Mouse (Mus musculus): ENCODE results near the gene Tnnt1. TPM values are rescaled to one million over a fixed set of nuclear protein-coding genes. Genes with fewer than 3 reads are reported as not detected.
"Not testable (repeated sequence)": the region's sequence is repeated elsewhere in the genome, so short reads cannot be mapped to it uniquely, and the experiment has no call there.

Gene Tnnt1
- total and polyA plus RNA-seq, 2 experiments from 2014 or later: 2.9 to 3.5 TPM

DNA sequence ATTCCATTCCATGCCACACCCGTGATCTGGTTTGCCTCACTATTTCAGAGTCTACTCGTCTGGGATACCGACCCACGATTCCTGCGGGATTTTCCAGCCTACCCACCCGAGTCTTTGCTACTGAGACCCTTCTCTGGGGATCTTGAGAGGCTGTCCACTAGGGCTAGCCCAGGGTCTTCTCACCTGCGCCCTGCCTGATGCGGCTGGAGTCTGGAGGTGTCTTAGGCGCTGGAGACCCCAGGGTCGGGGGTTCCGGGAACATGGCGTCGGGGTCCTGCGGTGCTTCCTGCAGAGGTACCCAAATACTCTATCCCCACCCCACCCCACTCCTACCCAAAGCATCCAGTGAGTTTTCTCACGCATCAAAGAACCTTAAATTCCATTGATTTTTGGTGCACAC lies 29.9 kb upstream of the Tnnt1 start:
- no peak for TF ChIP-seq CTCF (IDR thresholded peaks at IDR 0.05; ENCODE audit: low read depth)
- Histone ChIP-seq H3K9me3 (ENCODE audit: low read length) (no peaks in the 10 kb centered on the region), H3K4me1 (ENCODE audit: insufficient read depth, low read length) (peaks cover 5% of the 10 kb centered on the region; the same call in 1 of the 2 replicates), H3K27me3 (ENCODE audit: insufficient read depth, low read length) (no peaks in the 10 kb centered on the region), H3K27ac (peak overlapping the region; percentile 86), H3K36me3 (ENCODE audit: insufficient read depth, low read length) (0 out of 2 replicates have a peak, but pooled peaks cover 6% of the 10 kb centered on the region), H3K9ac (replicated peaks; ENCODE audit: low read length) (peak overlapping the region; percentile 53), H3K4me2 (ENCODE audit: low read depth, low read length) (peak overlapping the region; percentile 74), H3K4me3 (ENCODE audit: low read length) (peak overlapping the region; percentile 41)
- 51% methylated on average over 15 of the region's 15 CpGs for WGBS
- ATAC-seq (peak; percentile 13), DNase-seq (ENCODE audit: low spot score) (no peak)

DNA sequence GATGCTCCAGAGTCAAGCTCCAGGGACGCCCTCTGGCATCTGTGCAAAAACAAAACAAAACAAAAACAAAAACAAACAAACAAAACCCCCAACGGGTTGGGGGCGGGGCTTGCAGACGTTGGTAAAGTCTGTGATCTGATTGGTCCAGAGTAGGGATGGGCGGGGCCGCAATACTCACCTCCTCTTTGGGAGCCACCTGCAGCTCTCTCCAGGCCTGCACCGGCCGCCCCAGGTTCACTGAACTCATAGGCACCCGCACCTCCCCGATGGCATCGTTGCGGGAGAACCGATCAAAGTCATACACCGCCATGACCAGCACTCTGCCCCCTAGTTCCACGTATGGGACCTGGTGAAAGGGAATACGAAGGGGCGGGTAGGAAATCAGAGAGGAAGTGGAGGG lies 25.8 kb upstream of the Tnnt1 start:
- Histone ChIP-seq H3K36me3 (ENCODE audit: insufficient read depth, low read length) (0 out of 2 replicates have a peak, but pooled peaks cover 10% of the 10 kb centered on the region), H3K27me3 (ENCODE audit: insufficient read depth, low read length) (no peaks in the 10 kb centered on the region), H3K27ac (no peak overlapping the region), H3K9me3 (ENCODE audit: low read length) (no peaks in the 10 kb centered on the region), H3K4me1 (ENCODE audit: insufficient read depth, low read length) (peaks cover 5% of the 10 kb centered on the region; the same call in 1 of the 2 replicates), H3K9ac (replicated peaks; ENCODE audit: low read length) (no peak overlapping the region), H3K4me3 (ENCODE audit: low read length) (no peak overlapping the region), H3K4me2 (ENCODE audit: low read depth, low read length) (no peak overlapping the region)
- 42% methylated on average over 17 of the region's 17 CpGs for WGBS
- no peak for ATAC-seq
- no peak for TF ChIP-seq CTCF (IDR thresholded peaks at IDR 0.05; ENCODE audit: low read depth)
- DNase-seq (ENCODE audit: low spot score): no peak

DNA sequence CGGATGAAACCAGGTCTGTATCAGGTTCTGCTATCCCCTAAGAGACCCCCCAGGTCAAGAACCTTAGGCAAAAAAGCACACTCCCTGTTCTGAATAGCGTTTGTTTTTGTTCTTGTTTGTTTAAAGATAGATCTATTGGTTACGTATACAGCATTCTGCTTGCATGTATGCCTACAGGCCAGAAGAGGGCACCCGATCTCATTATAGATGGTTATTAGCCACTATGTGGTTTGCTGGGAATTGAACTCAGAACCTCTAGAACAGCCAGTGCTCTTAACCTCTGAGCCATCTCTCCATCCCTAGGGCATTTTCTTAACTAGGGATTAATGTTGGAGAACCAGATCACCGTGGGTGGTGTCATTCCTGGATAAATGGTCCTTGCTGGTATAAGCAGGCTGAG lies 25.2 kb upstream of the Tnnt1 start:
- peak; percentile 20 for TF ChIP-seq CTCF (IDR thresholded peaks at IDR 0.05; ENCODE audit: low read depth)
- H3K9ac ChIP-seq (replicated peaks; ENCODE audit: low read length): no peak overlapping the region
- no peaks in the 10 kb centered on the region for H3K9me3 ChIP-seq (ENCODE audit: low read length)
- H3K27ac ChIP-seq: no peak overlapping the region
- no peak for ATAC-seq
- no peaks in the 10 kb centered on the region for H3K27me3 ChIP-seq (ENCODE audit: insufficient read depth, low read length)
- H3K4me3 ChIP-seq (ENCODE audit: low read length): no peak overlapping the region
- peaks cover 4% of the 10 kb centered on the region; the same call in 1 of the 2 replicates for H3K4me1 ChIP-seq (ENCODE audit: insufficient read depth, low read length)
- no peak for DNase-seq (ENCODE audit: low spot score)
- 64% methylated on average over 5 of the region's 5 CpGs for WGBS
- no peak overlapping the region for H3K4me2 ChIP-seq (ENCODE audit: low read depth, low read length)
- H3K36me3 ChIP-seq (ENCODE audit: insufficient read depth, low read length): 0 out of 2 replicates have a peak, but pooled peaks cover 10% of the 10 kb centered on the region

DNA sequence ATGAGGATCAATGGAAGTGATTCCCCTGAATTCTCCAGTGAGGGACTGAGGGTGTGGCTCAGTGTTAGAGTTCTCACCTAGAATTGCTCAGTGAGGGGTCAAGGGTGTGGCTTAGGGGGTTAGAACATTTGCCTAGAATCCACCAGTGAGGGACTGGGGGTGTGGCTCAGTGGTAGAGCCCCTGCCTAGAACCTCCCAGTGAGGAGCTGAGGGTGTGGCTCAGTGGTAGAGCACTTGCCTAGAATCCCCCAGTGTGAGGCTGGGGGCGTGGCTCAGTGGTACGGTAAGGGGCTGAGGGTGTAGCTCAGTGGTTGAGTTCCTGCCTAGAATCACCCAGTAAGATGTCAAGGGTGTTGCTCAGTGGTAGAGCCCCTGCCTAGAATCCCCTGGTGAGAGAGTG lies 22.8 kb upstream of the Tnnt1 start:
- 76% methylated on average over 2 of the region's 2 CpGs for WGBS
- Histone ChIP-seq H3K4me1 (ENCODE audit: insufficient read depth, low read length) (no peaks in the 10 kb centered on the region), H3K9ac (replicated peaks; ENCODE audit: low read length) (no peak overlapping the region), H3K27me3 (ENCODE audit: insufficient read depth, low read length) (no peaks in the 10 kb centered on the region), H3K9me3 (ENCODE audit: low read length) (no peaks in the 10 kb centered on the region), H3K4me2 (ENCODE audit: low read depth, low read length) (no peak overlapping the region), H3K4me3 (ENCODE audit: low read length) (no peak overlapping the region), H3K27ac (no peak overlapping the region), H3K36me3 (ENCODE audit: insufficient read depth, low read length) (0 out of 2 replicates have a peak, but pooled peaks cover 10% of the 10 kb centered on the region)
- TF ChIP-seq CTCF (IDR thresholded peaks at IDR 0.05; ENCODE audit: low read depth): no peak
- no peak for ATAC-seq
- no peak for DNase-seq (ENCODE audit: low spot score)

DNA sequence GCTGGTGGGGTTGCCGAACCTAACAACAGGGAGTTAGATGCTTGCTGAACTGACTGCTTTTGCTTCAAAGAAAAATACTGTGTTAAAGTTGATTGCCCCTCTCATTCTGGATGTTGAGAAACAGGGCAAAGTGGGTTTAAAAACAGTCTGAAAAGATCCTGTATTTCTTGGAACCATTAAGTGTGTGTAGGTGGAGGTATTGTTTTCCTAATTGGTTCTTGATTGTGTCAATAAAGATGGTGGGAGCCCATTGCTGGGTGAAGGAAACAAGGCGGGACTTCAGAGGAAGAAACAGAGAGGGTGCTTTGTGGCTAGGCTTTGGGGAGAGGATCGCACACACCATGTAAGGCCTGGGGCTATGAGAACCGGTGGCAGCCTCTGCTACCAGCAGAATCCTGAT lies 21.0 kb upstream of the Tnnt1 start:
- Histone ChIP-seq H3K36me3 (ENCODE audit: insufficient read depth, low read length) (0 out of 2 replicates have a peak, but pooled peaks cover 7% of the 10 kb centered on the region), H3K27ac (no peak overlapping the region), H3K4me1 (ENCODE audit: insufficient read depth, low read length) (no peaks in the 10 kb centered on the region), H3K9ac (replicated peaks; ENCODE audit: low read length) (no peak overlapping the region), H3K9me3 (ENCODE audit: low read length) (no peaks in the 10 kb centered on the region), H3K4me3 (ENCODE audit: low read length) (no peak overlapping the region), H3K27me3 (ENCODE audit: insufficient read depth, low read length) (peaks cover 2% of the 10 kb centered on the region; the same call in 1 of the 2 replicates), H3K4me2 (ENCODE audit: low read depth, low read length) (no peak overlapping the region)
- DNase-seq (ENCODE audit: low spot score) (no peak), ATAC-seq (no peak)
- no peak for TF ChIP-seq CTCF (IDR thresholded peaks at IDR 0.05; ENCODE audit: low read depth)
- 53% methylated on average over 4 of the region's 4 CpGs for WGBS

DNA sequence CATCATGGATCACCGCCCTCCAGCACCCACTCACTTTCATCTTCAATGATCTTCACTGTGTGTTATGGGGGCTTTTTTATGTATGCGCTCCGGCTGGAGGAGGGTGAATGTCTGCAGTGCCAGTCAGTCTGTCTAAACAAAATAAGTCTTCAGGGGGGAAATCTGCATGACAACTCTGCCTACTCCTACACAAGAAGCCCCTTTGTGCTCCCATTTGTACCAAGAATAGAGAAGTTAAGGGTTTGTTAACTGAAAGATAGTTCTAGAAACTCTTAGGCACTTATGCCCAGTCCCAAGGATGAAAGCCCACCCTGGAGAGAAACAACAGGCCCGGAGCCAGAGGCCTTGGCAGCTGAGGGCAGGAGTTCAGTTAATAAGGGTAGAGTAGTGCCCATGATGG lies 20.2 kb upstream of the Tnnt1 start:
- no peaks in the 10 kb centered on the region for H3K9me3 ChIP-seq (ENCODE audit: low read length)
- no peak overlapping the region for H3K4me2 ChIP-seq (ENCODE audit: low read depth, low read length)
- no peaks in the 10 kb centered on the region for H3K4me1 ChIP-seq (ENCODE audit: insufficient read depth, low read length)
- H3K4me3 ChIP-seq (ENCODE audit: low read length): no peak overlapping the region
- H3K27ac ChIP-seq: no peak overlapping the region
- no peak for ATAC-seq
- H3K9ac ChIP-seq (replicated peaks; ENCODE audit: low read length): no peak overlapping the region
- 50% methylated on average over 4 of the region's 4 CpGs for WGBS
- no peak for DNase-seq (ENCODE audit: low spot score)
- TF ChIP-seq CTCF (IDR thresholded peaks at IDR 0.05; ENCODE audit: low read depth): no peak
- H3K36me3 ChIP-seq (ENCODE audit: insufficient read depth, low read length): 0 out of 2 replicates have a peak, but pooled peaks cover 7% of the 10 kb centered on the region
- H3K27me3 ChIP-seq (ENCODE audit: insufficient read depth, low read length): peaks cover 9% of the 10 kb centered on the region; the same call in 1 of the 2 replicates

DNA sequence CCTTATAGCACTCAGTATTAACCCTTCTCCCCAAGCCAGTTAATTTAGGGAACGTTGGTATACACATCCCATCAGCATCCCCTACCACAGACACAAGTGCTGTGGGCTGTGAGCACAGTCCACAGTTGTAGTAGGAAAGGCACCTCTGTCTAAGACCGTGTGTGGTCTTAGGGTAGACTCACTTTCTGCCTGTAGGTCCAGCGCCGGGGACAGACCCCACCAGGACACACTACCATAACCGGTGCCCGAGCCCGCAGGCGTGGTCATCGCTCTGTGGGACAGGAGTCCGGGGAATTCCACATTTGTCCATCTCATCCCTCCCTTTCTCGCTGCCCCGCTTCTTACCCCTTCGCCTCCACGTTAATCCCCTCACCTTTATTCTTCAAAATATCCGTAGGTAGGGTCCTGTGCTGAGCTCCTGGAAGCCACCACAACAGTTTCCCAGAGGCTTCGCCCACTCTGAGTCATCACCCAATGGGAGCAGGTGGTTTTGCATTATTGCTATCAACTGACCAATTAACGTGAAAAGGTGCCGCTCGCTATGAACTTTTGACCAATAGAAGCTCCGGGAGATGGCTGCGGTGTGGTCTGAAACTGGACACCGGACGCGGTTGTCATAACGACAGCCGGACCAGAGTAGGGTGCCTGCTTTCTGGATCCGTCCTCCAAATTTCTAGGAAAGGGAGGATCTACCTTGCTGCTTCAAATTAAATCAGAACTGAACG lies 16.0 kb upstream of the Tnnt1 start, which contains the start of gene Dnaaf3:
Gene Dnaaf3, minus strand, starts transcription at position 449 of the 725 bp plus-strand sequence.
- peak within 1 kb of the TSS; percentile 28 for H3K4me3 ChIP-seq (ENCODE audit: low read length)
- no peak within 1 kb of the TSS for H3K27ac ChIP-seq
- H3K9me3 ChIP-seq (ENCODE audit: low read length): no peaks in the 10 kb centered on the region
- H3K4me2 ChIP-seq (ENCODE audit: low read depth, low read length): peak within 1 kb of the TSS; percentile 58
- H3K4me1 ChIP-seq (ENCODE audit: insufficient read depth, low read length): no peaks in the 10 kb centered on the region
- 1% methylated on average over 28 of the region's 28 CpGs for WGBS
- ATAC-seq (peak; percentile 80), DNase-seq (ENCODE audit: low spot score) (peak; percentile 82)
- peaks cover 9% of the 10 kb centered on the region; the same call in 1 of the 2 replicates for H3K27me3 ChIP-seq (ENCODE audit: insufficient read depth, low read length)
- no peak for TF ChIP-seq CTCF (IDR thresholded peaks at IDR 0.05; ENCODE audit: low read depth)
- H3K9ac ChIP-seq (replicated peaks; ENCODE audit: low read length): peak within 1 kb of the TSS; percentile 28
- H3K36me3 ChIP-seq (ENCODE audit: insufficient read depth, low read length): no peaks in the 10 kb centered on the region

DNA sequence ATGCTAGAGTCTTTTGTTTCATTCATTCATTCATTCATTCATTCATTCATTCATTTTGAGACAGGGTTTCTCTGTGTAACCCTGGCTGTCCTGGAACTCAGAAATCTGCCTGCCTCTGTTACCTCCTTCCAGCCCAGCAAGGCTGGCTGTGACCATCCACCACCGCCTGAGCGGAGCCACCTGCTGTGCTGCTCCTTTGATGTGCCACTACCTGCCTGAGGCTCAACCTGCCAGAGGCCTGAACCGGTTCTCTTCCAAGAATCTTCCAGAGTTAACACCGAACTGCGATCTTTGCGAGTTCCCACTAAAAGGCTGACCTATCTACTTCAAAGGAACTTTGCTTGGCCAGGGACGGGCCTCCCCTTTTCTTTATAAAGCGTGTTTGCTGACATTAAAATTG lies 14.0 kb upstream of the Tnnt1 start:
- not testable (repeated sequence) for H3K9me3 ChIP-seq (ENCODE audit: low read length); H3K27ac ChIP-seq; H3K27me3 ChIP-seq (ENCODE audit: insufficient read depth, low read length); H3K36me3 ChIP-seq (ENCODE audit: insufficient read depth, low read length); H3K4me2 ChIP-seq (ENCODE audit: low read depth, low read length); H3K4me3 ChIP-seq (ENCODE audit: low read length); ATAC-seq; DNase-seq (ENCODE audit: low spot score); H3K9ac ChIP-seq (replicated peaks; ENCODE audit: low read length); H3K4me1 ChIP-seq (ENCODE audit: insufficient read depth, low read length)
- 60% methylated on average over 7 of the region's 8 CpGs for WGBS

All from hindbrain, postnatal 0 days (tissue).